Mouse (Mus musculus) E14TG2a.4 (cell line): ENCODE measurements at regions not wholly inside any gene's neighbourhood (a gene's known extent, or its start where the extent isn't known, plus 50 kb on each side); places are given as distances from the start of the nearest gene placed in this dataset.
"Not testable (repeated sequence)": the region's sequence is repeated elsewhere in the genome, so short reads cannot be mapped to it uniquely, and the experiment has no call there.

Experiments
- H3K27me3 ChIP-seq: 2 replicates; pipeline ENCODE4 v1.6.1; 2014; ENCODE audit warnings: low read length, control low read depth; ENCODE audit not compliant: insufficient read depth
- H3K36me3 ChIP-seq: 2 replicates; pipeline ENCODE4 v1.6.1; 2014; ENCODE audit warnings: low read length, control low read depth; ENCODE audit not compliant: insufficient read depth
- H3K4me1 ChIP-seq: replicated peaks from 2 replicates; pipeline ENCODE4 v1.6.1; 2014; ENCODE audit warnings: low read depth, low read length, control low read depth
- H3K4me3 ChIP-seq: replicated peaks from 2 replicates; pipeline ENCODE4 v1.5.1; 2014; ENCODE audit warnings: mild to moderate bottlenecking, low read length
- H3K9me3 ChIP-seq: 2 replicates; pipeline ENCODE4 v1.6.1; 2014; ENCODE audit warnings: low read length, control low read depth
- CTCF ChIP-seq: conservative IDR thresholded peaks from 2 replicates; pipeline ENCODE4 v1.5.1; 2014; ENCODE audit warnings: low read length
- NANOG ChIP-seq: IDR thresholded peaks from 2 replicates; pipeline ENCODE4 v1.6.1; 2014; ENCODE audit warnings: borderline replicate concordance, low read length, mixed read lengths
- POU5F1 ChIP-seq: IDR thresholded peaks from 2 replicates; pipeline ENCODE4 v1.6.1; 2014; ENCODE audit warnings: low read length, borderline replicate concordance

GRCm38 (mm10) chr13:5696377-5696776 lies 164.9 kb upstream of the Klf6 start:
- Histone ChIP-seq H3K4me3 (peak overlapping the region; percentile 39; the same call in 1 of the 2 replicates), H3K36me3 (peaks cover 32% of the 10 kb centered on the region), H3K4me1 (peaks cover 35% of the 10 kb centered on the region), H3K9me3 (peaks cover 23% of the 10 kb centered on the region), H3K27me3 (no peaks in the 10 kb centered on the region)
- TF ChIP-seq CTCF: no peak
- peak; percentile 20; the same call in 1 of the 2 replicates for TF ChIP-seq NANOG

GRCm38 (mm10) chr13:5697329-5697728 lies 164.0 kb upstream of the Klf6 start:
- H3K27me3 ChIP-seq: not testable (repeated sequence)
- peak; percentile 83 for TF ChIP-seq NANOG
- H3K4me3 ChIP-seq: peak overlapping the region; percentile 39
- peaks cover 36% of the 10 kb centered on the region for H3K36me3 ChIP-seq
- peaks cover 29% of the 10 kb centered on the region for H3K9me3 ChIP-seq
- H3K4me1 ChIP-seq: peaks cover 45% of the 10 kb centered on the region

- no peaks in the 10 kb centered on the region for H3K27me3 ChIP-seq
- peaks cover 44% of the 10 kb centered on the region for H3K4me1 ChIP-seq
- peaks cover 16% of the 10 kb centered on the region for H3K9me3 ChIP-seq
- H3K4me3 ChIP-seq: no peak overlapping the region
- H3K36me3 ChIP-seq: peaks cover 27% of the 10 kb centered on the region
- no peak for TF ChIP-seq CTCF
- TF ChIP-seq NANOG: peak; percentile 6; the same call in 1 of the 2 replicates
These were observed 159.2 kb upstream of the Klf6 start for GRCm38 (mm10) chr13:5702071-5702470.

GRCm38 (mm10) chr13:5704991-5705390 lies 156.3 kb upstream of the Klf6 start:
- Histone ChIP-seq H3K4me1 (peaks cover 38% of the 10 kb centered on the region), H3K4me3 (no peak overlapping the region), H3K36me3 (peaks cover 16% of the 10 kb centered on the region), H3K27me3 (no peaks in the 10 kb centered on the region), H3K9me3 (peaks cover 13% of the 10 kb centered on the region)
- TF ChIP-seq CTCF (no peak), NANOG (no peak), POU5F1 (no peak)

GRCm38 (mm10) chr13:5711646-5712045 lies 149.6 kb upstream of the Klf6 start:
- no peak for TF ChIP-seq NANOG
- no peak for TF ChIP-seq POU5F1
- no peak for TF ChIP-seq CTCF
- Histone ChIP-seq H3K27me3 (no peaks in the 10 kb centered on the region), H3K9me3 (peaks cover 16% of the 10 kb centered on the region), H3K4me1 (no peaks in the 10 kb centered on the region), H3K36me3 (no peaks in the 10 kb centered on the region), H3K4me3 (no peak overlapping the region)

- Histone ChIP-seq H3K36me3 (no peaks in the 10 kb centered on the region), H3K4me3 (no peak overlapping the region), H3K9me3 (peaks cover 33% of the 10 kb centered on the region), H3K4me1 (no peaks in the 10 kb centered on the region), H3K27me3 (no peaks in the 10 kb centered on the region)
- TF ChIP-seq POU5F1 (no peak), CTCF (no peak), NANOG (no peak)
These were observed 148.0 kb upstream of the Klf6 start for GRCm38 (mm10) chr13:5713195-5713863.

GRCm38 (mm10) chr13:5714191-5714591 lies 147.1 kb upstream of the Klf6 start:
- H3K36me3 ChIP-seq: no peaks in the 10 kb centered on the region
- H3K9me3 ChIP-seq: peaks cover 37% of the 10 kb centered on the region
- H3K4me1 ChIP-seq: no peaks in the 10 kb centered on the region
- no peak for TF ChIP-seq POU5F1
- TF ChIP-seq NANOG: no peak
- TF ChIP-seq CTCF: no peak
- no peak overlapping the region for H3K4me3 ChIP-seq
- no peaks in the 10 kb centered on the region for H3K27me3 ChIP-seq

GRCm38 (mm10) chr13:5714793-5715192 lies 146.5 kb upstream of the Klf6 start:
- H3K36me3 ChIP-seq: no peaks in the 10 kb centered on the region

GRCm38 (mm10) chr13:5716749-5717148 lies 144.5 kb upstream of the Klf6 start:
- H3K36me3 ChIP-seq: no peaks in the 10 kb centered on the region
- no peak overlapping the region for H3K4me3 ChIP-seq
- H3K9me3 ChIP-seq: peaks cover 37% of the 10 kb centered on the region
- no peaks in the 10 kb centered on the region for H3K27me3 ChIP-seq
- TF ChIP-seq NANOG (no peak), POU5F1 (no peak), CTCF (no peak)
- H3K4me1 ChIP-seq: no peaks in the 10 kb centered on the region

More at GRCm38 (mm10) chr13:5714793-5715192, 146.5 kb upstream of the Klf6 start:
- TF ChIP-seq NANOG (no peak), CTCF (no peak), POU5F1 (no peak)
- Histone ChIP-seq H3K4me3 (no peak overlapping the region), H3K4me1 (no peaks in the 10 kb centered on the region), H3K9me3 (peaks cover 37% of the 10 kb centered on the region), H3K27me3 (no peaks in the 10 kb centered on the region)
